Mouse (Mus musculus) embryo, embryonic 11 days (tissue): ENCODE measurements around the gene Hoxb8.

Experiments used
- DNase-seq: peaks from one replicate; pipeline ENCODE4 v3.0.0-alpha.2; 2015

The Hoxb8 gene

DNA sequence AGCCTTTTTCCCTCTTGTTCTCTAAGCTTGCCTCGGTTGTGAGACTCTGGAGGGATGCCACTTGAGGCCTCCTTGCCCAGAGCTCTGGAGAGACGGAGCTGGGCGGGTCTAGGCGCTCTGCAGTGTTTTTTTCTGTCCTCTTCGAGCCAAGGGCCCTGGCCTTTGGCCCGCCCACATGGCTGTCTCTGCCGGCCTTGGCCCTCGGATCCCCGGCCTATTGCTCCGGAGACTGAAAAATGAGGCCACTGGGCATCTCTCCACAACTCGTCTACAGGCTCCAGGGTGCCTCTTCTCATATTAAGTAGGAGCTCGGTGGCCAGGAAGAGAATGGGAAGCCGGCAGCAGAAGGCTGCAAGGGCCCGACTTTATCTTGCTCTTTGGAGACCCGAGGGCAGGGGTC is 20.1 kb downstream of the Hoxb8 start:
- no peak for DNase-seq

- no peak for DNase-seq
Measured at GRCm38 (mm10) chr11:96302381-96303150, 20.9 kb downstream of the Hoxb8 start.

- DNase-seq, result peak; percentile 91
Measured at GRCm38 (mm10) chr11:96303151-96304099, 21.7 kb downstream of the Hoxb8 start, which contains the start of gene Hoxb5. Gene Hoxb5 (plus strand): TSS chr11:96303336.

DNA sequence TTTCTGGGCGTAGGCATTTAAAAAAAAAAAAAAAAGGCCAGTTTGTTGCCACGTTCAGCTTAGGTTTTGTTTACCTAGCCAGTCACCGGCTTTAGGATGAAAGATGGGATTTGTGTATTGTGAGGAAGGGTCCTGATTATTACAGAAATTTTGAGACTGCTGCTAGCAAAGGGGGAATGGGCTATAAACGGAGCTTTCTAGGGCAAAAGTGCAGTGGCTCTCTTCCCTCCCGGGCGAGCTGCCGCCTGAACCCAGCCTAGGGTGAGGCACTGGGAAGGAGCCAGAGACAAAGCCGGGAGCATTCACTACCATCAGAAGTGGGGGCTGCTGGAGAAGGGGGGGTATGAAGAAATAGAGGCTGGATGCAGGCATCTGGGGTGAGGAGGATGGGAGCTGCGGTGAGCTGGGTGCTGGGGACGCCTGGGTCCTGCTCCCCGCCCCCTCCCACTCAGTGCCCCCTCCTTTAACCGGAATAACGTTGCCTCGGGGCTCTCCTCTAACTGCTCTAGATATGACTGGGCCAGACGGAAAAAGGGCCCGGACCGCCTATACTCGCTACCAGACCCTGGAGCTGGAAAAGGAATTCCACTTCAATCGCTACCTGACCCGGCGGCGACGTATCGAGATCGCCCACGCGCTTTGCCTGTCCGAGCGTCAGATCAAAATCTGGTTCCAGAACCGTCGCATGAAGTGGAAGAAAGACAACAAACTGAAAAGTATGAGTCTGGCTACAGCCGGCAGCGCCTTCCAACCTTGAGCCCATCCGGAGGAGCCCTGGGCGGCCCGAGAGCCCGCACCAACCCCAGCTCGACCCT is 22.9 kb downstream of the Hoxb8 start:
- DNase-seq, result no peak

DNA sequence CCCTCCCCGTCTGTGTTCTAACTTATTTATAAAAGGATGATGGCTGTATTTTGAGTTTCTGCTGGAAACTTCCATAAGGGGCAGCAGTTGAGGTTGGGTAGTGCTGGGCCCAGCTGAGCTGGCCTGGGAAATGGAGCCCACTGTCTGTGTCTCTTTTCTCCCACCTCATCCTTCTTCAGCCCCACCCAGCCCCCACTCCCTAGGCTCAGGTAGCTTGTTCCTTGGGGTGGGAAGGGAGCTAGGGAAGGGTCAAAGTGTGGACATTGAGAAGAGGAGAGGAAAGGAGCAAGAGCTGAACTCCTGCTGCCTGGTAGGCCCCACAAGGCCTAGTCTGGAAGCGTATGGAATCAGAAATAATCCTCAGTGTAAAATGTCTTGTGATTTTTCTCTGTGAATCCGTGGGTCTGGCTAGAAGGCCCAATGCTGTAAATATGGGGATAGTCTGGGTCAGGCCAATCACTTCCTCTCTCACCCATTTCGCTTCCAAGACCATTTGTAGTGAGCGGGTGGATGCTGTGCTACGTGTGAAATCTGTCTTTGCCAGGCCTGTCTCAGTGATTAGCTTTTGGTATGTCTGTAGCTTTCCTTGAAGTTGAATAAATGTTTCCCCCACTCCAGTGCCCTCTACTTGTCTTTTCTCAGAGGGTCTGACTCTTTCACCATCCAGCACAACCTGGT is 23.9 kb downstream of the Hoxb8 start:
- no peak for DNase-seq

GRCm38 (mm10) chr11:96306183-96306907 is 24.6 kb downstream of the Hoxb8 start:
- DNase-seq, result no peak

DNA sequence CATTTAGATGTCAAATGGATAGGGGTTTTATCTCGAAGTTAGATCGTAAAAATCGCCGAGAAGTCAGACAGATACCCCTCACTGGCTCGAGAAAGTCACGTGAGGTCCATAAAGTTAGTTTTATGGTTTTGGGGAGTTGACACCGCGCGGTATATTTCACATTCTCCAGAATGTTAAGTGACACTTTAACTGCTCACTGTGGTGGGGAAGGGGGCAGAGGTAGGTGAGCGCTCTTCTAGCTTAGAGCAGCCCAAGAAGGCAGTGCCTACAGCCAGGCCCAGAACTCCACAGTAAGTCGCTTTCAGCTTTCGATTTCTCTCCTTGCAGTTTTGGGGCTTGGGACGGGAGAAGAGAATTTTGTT is 25.2 kb downstream of the Hoxb8 start:
- DNase-seq, result peak; percentile 83

DNA sequence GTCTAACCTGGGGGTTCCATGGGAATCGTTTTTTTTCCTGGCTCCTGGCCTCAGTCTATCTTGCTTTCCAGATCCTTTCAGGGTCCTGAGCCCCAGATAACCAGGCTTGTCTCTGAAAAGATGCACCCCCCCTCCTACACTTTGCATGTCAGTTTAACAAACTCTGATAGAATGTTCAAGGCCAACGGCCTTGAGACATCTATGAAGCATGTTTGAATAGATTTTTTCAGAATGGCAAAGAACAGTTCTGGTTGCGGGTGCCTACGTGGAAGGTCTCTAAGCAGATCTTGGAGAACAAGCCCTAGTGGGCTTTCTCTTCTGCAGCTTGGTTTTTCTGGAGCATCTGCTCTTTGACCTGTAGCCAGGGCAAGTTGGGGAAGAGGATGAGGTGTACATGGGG is 27.1 kb downstream of the Hoxb8 start:
- DNase-seq, result no peak

GRCm38 (mm10) chr11:96309288-96309687 is 27.6 kb downstream of the Hoxb8 start:
- no peak for DNase-seq

GRCm38 (mm10) chr11:96310183-96310938 is 28.7 kb downstream of the Hoxb8 start:
- DNase-seq, result no peak

GRCm38 (mm10) chr11:96311097-96311496 is 29.4 kb downstream of the Hoxb8 start:
- DNase-seq, result no peak

- peak; percentile 93 for DNase-seq
Measured at GRCm38 (mm10) chr11:96311520-96312417, 30.1 kb downstream of the Hoxb8 start.

DNA sequence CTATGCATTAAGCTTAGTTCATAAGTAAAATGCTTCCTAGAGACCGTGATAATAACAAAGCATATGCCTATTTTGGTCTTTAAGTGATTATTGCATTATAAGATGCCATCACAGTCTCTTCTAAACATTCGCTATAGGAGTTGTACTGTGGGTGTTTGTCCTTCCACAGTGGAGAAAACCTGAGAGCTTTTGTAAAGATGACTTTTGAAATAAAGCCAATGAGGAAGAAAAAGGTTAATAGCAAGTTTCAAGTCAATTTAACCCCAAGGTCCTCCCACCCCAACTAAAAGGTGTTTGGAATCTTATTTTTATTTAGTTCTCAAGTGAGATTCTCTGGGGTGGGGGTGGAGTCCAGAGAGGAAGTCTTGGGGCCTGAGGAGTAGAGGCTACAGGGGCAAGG is 31.4 kb downstream of the Hoxb8 start:
- no peak for DNase-seq

DNA sequence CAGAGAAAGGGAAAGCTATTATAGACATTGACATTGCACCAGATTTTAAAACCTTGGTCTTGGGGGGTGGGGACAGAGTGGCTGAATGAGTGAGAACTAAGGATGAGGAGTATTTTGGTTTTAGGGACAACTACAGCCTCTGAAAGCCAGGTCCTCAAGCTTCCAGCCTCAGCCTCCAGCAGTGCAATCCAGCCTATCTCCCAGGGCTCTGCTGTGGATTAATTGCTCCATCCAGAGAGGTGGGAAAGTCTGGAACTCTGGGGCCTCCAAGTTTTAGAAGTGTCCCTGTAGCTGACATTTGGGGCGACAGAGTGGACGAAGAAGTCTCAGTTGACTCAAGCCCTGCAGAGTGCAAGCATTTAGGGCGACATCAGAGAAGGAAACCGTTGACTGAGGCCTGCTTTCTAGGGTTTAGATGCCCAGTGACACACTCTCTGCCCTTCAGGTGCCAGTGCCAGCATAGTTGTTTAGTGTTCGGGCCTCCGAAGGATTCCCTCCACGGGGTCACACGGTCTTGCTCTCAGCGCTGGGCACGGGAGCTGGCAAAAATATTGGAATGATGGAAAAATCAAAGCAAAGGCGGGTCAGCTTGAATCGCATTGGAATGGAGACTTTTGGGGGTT is 32.2 kb downstream of the Hoxb8 start:
- no peak for DNase-seq

DNA sequence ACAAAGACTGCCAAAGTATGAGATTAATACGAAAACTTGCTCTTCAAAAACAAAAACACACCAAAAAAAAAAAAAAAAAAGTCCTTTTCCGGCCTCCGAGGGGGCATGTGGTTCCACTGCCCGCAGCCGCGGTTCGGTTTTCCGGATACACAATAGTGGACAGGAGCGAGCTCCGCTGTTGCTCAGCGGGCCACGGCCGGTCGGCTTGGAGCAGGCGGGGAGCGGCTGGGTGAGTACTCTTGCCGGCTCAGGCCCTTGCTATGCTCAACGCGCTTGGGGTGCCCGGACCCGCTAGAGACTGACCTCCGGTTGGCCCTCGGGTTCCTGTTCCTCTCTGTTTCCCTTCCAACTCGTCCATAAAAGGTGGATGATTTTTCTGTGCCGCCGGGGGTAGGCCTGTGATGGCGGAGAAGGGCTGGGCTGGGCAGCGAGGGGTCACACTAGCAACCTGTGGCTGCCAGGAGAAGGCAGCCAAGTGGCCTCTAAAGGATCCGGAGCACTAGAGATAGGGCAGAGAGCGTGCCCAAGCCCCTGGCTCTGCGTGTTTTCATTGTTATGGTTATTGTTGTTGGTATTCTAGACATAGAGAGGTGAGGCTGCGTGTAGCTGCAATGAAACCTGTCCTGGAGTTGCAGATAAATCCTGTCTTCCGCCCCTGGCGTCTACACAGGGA is 33.1 kb downstream of the Hoxb8 start:
- DNase-seq, result peak; percentile 73

DNA sequence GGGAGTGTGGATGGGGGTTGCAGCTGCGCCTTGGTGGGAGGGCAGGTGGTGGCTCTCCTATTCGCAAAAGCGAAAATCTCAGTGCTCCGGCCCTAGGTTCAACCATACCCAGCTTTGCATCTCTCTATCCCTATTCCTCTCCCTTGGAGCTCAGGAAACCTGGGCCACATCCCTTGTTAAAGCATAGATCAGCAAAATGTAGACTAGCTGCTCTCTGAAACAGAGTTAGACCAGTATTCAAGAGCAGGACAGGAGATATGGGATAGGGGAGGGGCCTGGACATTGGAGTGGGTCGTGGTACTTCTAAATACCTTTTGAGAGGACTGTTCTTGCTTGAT is 33.6 kb downstream of the Hoxb8 start:
- DNase-seq, result no peak

DNA sequence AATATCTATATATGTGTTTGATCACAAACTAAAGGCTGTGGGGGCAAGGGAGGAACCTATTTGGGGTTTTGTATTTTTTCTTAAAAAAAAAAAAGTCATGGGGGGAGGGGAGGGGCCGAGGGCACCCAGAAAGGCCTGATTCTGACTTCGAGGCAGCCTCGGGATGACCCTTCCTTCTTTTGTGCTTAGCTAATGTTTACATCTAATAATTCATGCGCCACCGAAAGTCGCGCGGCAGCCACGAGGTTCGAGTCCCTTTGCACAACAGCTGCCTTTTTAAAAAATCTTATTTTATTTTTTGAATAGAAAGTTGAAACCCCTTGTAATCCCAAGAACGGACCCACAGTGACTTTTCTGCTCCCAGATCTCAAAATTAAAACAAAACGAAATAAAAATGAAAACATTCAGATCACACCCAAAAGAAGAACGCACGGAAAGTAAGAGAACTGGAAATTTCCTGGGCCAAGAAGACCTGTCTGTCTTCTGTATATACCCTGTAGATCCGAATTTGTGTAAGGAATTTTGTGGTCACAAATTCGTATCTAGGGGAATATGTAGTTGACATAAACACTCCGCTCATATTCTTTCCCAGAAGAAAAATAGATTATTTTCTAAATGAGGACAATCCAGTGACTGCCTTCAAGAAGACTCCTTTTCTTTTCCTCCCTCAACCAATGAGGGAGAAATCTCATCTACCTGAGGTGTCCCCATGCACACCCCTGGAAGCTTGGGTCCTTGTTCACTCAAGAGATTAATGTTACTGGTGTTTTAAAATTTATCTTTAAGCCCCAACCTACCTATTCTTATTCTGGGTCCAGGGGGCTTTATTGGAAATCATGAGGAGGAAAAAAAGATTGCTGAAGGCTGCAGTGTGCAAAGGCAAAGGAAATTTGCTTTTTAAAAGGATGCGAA is 35.2 kb downstream of the Hoxb8 start:
- DNase-seq, result no peak
